Mouse (Mus musculus) layer of hippocampus, adult 11-12 months (tissue): ENCODE results near the gene Mettl2.
A peak's percentile ranks its signal among the peaks of the same experiment; 100 is the strongest.
"Not testable (repeated sequence)": the region's sequence is repeated elsewhere in the genome, so short reads cannot be mapped to it uniquely, and the experiment has no call there.

Experiments used
- DNase-seq: peaks from one replicate; pipeline ENCODE4 v3.0.0; 2022; ENCODE audit warnings: low spot score

Mettl2 gene

GRCm38 (mm10) chr11:105125735-105126519, at the start of gene Mettl2:
TSS of gene Mettl2 (plus strand) at chr11:105126425.
- peak; percentile 81 for DNase-seq

GRCm38 (mm10) chr11:105112448-105112847, 13.8 kb upstream of the Mettl2 start:
- DNase-seq: not testable (repeated sequence)

- DNase-seq: no peak
Measured at GRCm38 (mm10) chr11:105117814-105118213, 8.4 kb upstream of the Mettl2 start.

DNA sequence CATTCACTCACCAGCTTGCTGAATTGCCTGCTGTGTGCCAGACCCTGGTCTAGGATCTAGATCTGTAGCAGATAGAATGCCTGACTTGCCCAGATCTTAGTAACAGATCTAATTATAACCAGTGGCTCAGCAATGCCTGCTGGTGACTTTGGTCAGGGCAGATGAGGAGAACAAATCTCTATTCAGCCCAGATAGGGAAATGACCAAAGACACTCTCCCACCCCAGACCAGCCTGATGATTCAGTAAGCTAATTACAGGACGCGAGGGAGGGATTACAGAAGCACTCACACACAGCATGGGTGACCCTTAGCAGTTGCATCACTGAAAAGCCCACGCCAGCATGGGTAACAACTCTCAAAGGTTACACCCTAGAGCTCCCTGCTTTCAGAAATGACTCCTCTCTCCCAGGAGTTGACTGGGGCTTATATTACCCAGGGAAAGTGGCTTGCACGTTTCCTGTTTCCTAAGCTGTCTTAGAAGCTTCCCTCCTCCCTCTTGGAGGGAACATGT, 5.6 kb upstream of the Mettl2 start:
- no peak for DNase-seq

GRCm38 (mm10) chr11:105121792-105122191, 4.4 kb upstream of the Mettl2 start:
- DNase-seq: not testable (repeated sequence)

DNA sequence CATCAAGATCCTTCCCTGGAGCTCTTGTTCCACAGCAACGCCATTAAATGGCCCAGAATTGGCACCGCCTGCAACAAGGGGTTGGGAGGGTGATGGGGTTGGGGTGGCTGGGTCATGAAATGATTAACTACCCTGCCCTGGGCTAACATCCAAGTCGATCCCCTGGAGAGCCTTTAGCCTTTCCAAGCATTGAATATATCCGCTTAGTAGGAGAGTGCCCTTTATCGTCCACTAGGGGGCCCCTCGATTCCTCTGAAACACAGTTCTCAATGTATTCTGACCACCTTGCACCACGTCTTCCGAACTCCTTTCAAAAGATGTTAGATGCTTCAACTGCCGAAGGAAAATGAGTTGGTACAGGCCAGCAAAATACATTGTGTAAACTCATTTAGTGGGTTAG, 2.2 kb upstream of the Mettl2 start:
- no peak for DNase-seq

- no peak for DNase-seq
Measured at GRCm38 (mm10) chr11:105126520-105127029, 350 bp downstream of the Mettl2 start.

DNA sequence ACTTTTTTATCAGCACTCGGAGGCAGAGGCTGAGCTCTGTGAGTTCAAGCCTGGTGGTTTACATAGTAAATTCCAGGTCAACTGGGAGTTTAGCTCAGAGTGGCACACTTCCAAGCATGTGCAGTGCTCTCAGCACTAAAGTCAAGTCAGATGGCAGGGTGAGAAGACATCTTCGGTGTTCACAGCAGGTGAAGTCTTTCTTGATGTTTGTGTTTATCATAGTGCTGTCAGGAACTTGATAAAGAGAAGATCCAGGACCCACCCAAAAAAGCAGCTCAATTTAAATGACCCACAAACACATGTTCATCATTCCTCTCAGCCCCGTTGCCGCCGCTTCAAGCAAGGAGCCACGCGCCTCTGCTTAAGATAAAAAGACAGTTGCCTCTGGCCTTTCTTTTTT, 9.5 kb downstream of the Mettl2 start:
- DNase-seq: no peak

DNA sequence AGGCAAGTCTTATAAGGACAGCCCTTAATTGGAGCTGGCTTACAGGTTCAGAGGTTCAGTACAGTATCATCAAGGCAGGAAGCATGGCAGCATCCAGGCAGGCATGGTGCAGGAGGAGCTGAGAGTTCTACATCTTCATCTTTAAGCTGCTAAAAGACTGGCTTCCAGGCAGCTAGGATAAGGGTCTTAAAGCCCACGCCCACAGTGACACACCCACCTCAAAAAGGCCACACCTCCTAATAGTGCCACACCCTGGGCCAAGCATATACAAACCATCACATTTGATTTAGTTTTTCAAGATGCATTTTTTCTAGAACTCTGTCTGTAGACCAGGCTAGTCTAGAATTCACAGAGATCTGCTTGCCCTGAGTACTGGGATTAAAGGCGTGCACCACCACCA, 11.0 kb downstream of the Mettl2 start:
- not testable (repeated sequence) for DNase-seq

- DNase-seq: not testable (repeated sequence)
Measured at GRCm38 (mm10) chr11:105140512-105140911, 14.3 kb downstream of the Mettl2 start.

DNA sequence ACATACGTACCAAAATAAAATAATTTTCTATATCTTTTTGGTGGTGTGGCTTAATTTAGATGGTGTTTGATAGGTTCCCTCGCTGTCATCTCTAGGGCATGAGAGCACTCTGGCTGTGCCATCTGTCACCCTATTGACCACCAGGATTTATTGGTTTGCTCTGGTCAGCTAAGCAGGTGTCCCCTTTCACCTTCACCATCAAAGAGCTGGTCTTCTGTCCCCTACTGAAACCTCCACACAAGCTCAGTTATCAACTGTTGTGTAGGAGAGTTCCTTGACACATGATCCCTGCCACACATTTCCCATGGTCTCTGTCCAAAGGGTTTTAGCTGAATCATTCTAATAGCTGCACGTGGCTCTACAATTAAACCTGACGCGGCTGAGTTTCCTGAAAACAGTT, 14.9 kb downstream of the Mettl2 start:
- DNase-seq: no peak

DNA sequence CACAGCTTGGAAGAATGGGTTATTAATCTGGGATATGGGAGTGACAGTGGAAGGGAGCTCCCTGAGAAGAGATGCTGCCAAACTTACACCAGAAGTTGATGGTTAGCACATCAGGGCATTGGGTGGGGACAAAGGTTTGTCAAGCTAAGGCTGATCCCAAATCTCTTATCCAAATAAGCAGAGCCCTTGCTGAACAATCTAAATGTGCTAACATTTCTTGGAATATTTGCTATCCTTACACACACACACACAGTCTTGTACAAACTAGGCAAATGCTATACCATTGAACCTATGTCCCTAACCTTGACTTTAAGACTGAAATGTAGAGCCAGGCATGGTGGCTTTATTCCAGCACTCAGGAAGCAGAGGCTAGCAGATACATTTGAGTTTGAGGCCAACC, 17.3 kb downstream of the Mettl2 start:
- no peak for DNase-seq

DNA sequence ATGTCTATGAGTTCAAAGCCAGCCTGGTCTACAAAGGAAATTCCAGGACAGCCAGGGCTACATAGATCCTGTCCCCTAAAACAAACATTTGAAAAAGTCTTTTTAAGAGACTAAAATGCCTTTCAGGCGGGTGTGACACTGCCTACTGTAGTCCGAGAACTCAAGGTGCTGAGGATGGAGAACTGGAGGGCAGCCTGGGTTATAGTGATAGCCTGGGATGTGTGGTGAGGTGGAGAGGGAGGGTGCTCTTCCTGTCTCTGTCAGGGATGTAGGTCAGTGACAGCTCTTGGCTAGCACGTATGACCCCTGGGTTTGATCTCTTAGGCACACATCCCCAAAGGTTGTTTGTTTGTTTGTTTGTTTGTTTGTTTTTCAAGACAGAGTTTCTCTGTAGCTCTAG, 17.9 kb downstream of the Mettl2 start:
- DNase-seq: no peak

DNA sequence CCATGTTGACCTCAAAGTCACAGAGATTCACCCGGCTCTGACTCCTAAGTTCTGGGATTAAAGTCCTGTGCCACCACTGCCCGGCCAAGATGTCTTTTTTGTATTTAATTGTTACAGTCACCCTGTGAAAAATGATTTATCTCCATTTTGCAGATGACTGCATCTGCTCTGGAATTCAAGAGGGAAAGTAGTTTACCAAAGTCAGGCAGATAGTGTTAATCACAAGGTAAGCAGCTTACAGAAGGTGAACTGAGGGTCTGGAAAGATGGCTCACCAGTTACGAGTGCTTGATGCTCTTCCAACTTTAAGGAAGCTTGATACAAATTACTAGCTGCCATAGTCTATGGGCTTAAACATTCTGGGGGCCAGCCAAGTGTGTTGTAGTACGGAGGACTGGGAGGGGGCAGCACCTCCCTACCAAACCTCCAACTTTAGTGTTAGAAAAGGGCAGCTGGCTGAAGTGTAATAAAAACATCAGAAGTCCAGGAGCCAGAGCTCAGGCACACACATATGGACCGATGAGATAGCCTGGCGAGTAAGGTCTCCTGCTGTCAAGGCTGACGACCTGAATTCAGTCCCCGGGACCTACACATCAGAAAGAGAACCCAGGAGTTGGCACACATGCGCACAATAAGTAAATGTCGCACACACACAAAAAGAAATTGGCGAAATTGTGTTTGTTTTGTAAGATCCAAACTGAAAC, 18.4 kb downstream of the Mettl2 start:
- no peak for DNase-seq

- no peak for DNase-seq
Measured at GRCm38 (mm10) chr11:105145211-105145610, 19.0 kb downstream of the Mettl2 start.

- no peak for DNase-seq
Measured at GRCm38 (mm10) chr11:105146593-105146992, 20.4 kb downstream of the Mettl2 start, which contains the start of gene Gm10842. TSS of gene Gm10842 (plus strand) at chr11:105146893.

GRCm38 (mm10) chr11:105149353-105149752, 23.1 kb downstream of the Mettl2 start:
- no peak for DNase-seq

DNA sequence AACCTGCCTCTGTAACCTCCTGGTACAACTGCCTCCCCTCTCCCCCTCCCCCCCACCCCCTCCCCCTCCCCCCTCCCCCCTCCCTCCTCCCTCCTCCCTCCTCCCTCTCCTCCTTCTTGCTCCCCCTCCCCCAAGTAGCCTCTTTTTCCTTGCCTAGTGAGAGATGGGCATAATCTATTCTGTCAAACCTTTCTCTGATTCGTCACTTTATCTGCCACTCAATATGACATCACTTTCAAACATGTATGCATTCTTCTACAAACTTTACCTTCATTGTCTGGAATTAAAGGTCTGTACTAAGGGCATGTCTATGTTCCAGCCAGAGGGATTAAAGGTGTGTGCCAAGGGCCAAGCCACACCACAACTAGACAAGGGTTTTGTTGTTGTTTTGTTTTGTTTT, 23.5 kb downstream of the Mettl2 start:
- no peak for DNase-seq

GRCm38 (mm10) chr11:105150691-105151090, 24.5 kb downstream of the Mettl2 start:
- no peak for DNase-seq

DNA sequence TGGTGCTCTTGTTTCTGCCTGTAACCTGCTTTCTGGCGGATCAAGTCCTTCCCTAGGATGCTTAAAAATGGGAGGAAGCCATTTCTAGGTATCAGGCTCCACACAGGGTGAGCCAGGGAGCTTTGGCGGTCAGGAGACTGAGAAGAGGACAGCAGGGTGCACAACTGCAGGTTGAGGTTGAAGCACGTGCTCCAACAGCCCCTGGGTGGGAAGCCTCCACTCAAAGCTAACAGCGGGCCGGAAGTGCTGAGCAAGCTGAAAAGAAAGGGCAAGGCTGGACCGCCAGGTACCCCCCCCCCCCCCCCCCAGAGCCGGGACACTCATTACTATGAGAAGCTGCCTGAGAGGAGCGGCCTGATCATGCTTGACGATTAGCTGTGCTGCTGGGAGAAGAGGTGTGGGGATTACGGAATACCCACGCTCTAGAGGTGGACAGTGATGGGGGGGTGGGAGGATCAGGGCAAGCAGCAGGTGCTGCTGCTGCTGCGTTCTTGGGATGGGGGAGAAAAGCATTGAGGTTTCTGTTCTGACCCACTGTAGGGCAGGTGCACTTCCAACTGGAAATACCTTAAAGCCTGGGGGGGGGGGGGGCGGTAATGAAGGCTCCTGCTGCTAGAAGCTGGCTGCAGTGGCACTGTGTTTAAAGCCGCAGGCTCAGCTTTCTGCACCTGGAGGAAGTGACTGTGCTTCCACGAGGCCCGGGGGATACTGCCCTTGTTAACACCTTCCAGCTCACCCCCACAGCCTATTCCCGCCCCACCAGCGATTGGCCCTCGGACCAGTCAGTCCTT, 25.2 kb downstream of the Mettl2 start:
- DNase-seq: no peak

- DNase-seq: no peak
Measured at GRCm38 (mm10) chr11:105152017-105152300, 25.7 kb downstream of the Mettl2 start.

DNA sequence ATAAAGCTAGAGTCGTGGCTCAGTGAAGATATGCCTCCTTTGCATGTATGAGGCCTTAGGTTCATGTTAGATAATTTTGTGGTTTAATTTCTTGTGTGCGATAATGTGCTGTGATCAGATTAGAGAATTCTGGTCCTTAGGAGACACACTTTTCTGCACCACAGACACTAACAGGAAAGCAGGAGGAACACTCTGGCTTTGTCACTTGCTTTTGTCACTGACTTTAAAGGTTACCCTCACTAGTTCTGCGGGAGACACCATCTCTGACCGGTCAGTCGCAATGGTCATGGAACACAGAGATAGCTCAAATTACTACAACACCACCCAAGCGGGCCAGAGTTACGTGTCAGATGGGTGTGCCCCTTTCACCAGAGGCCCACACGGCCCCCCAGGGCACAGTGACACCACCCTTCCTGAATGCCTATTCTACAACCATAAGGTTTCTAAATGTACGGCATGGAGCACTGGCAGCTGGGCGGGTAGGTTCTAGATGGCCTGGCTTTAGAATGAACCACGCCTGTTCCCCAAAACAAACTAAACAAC, 26.2 kb downstream of the Mettl2 start:
- DNase-seq: no peak
